Mouse (Mus musculus): ENCODE data around the gene Ssbp2. TPM values are rescaled to one million over a fixed set of nuclear protein-coding genes. Genes with fewer than 3 reads are reported as not detected.

Gene Ssbp2
- polyA plus RNA-seq, 1 experiment from 2014 or later: 4.6 TPM

DNA sequence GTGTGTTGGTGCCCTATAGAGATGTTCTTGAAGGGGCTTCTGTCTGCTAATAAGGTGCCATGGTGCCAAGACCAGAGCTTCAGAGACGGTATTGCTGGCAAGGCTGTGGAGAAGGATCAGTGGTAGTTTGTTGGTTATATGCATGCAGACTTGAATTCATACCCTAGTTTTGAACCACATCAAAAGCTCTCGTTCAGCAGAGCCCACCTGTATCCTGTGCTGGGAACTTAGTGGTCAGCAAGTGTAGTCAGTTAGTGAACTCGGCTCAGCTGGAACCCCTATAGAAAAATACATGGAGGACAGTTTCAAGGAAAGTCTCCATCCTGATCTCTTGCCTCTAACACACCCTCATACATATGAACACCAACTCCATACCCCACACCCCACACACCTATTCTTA is 69.7 kb downstream of the Ssbp2 start:
- no peak overlapping the region for H3K27ac ChIP-seq
- H3K4me3 ChIP-seq (ENCODE audit: inconsistent target): no peak overlapping the region
- H3K36me3 ChIP-seq (ENCODE audit: inconsistent target): no peaks in the 10 kb centered on the region
- WGBS (ENCODE audit: missing documents): 95% methylated on average over 3 of the region's 3 CpGs
- no peaks in the 10 kb centered on the region for H3K79me2 ChIP-seq (ENCODE audit: inconsistent target)

DNA sequence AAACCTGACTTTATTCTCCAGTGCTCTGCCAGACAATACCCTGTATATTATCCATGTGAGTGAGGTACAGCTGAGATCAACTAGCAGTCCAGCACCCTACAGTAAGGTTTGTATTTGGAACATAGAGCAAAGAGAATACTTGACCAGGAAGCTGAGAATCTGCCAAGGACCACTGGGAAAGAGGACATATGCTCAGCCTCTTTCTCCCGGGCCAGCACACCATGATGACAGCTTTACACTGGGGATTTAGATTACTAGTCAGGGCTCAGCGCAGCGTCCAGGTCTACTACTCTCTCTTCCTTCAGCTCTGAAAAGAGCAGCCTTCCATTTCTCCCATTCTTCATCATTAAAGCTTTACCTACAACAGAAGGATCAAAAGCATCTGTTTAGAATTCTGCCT is 76.6 kb downstream of the Ssbp2 start:
- WGBS (ENCODE audit: missing documents): 97% methylated on average over 3 of the region's 3 CpGs
- H3K27ac ChIP-seq: no peak overlapping the region
- H3K36me3 ChIP-seq (ENCODE audit: inconsistent target): no peaks in the 10 kb centered on the region
- H3K79me2 ChIP-seq (ENCODE audit: inconsistent target): no peaks in the 10 kb centered on the region
- no peak overlapping the region for H3K4me3 ChIP-seq (ENCODE audit: inconsistent target)

DNA sequence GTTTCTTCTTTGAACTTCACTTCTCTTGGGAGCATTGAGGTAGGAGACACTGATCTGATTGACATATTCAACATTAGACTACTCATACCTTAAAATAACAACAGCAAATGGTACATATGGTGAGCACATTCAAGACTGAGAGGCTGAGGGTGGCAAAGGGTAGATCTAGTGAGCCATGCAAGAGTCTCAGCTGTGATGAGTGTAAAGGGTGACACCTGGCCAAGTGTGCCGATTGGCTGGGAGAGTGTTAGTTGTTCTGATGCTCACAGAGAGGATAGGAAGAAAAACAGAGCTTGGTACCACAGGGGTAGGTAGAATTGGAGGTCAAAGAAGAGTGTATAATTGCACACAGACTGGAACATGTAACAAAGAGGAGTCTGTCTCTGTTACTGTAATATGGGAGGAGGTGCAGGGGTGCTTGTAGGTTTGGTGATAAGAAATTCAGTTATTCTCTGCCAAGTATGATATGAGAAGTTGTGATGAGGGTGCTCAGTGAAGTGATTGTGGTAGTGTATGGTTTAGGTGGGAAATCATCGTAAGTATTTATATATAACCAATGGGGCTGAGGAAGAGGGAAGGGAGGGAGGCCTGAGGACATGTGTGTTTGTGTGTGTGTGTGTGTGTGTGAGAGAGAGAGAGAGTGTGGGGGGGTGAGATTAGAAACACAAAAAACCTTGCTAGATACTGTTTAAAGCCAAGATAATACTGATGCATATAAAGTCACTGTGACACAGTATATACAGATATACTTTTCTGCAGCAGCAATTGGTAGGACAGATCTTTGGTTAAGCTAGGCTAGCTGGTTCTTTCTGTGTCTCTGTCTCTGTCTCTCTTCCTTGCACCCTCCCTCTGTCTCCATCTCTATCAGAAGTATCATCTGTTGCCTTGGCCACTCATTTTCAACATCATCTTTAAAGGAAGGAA is 80.3 kb downstream of the Ssbp2 start:
- no peak overlapping the region for H3K4me3 ChIP-seq (ENCODE audit: inconsistent target)
- no peaks in the 10 kb centered on the region for H3K36me3 ChIP-seq (ENCODE audit: inconsistent target)
- no peaks in the 10 kb centered on the region for H3K79me2 ChIP-seq (ENCODE audit: inconsistent target)
- WGBS (ENCODE audit: missing documents): 64% methylated on average over 2 of the region's 2 CpGs
- H3K27ac ChIP-seq: no peak overlapping the region

DNA sequence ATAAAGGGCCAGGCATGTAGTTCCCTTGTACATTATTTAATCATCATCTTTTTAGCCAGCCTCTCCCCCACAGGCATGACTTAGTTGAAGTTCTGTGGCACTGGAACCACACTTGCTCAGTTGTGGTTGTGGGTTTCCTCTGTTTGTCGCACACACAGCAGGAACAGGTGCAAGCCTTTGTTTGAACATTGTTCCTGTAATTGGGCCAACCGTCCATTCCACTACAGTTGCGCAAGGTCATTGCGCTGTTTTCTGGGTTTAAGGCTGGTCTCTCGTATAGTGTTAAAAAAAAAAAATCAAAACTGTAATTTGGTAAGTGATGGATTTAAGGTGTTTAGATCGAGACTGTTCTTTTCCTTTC is 81.0 kb downstream of the Ssbp2 start:
- 30% methylated on average over 6 of the region's 6 CpGs for WGBS (ENCODE audit: missing documents)
- no peak overlapping the region for H3K4me3 ChIP-seq (ENCODE audit: inconsistent target)
- H3K79me2 ChIP-seq (ENCODE audit: inconsistent target): no peaks in the 10 kb centered on the region
- no peak overlapping the region for H3K27ac ChIP-seq
- no peaks in the 10 kb centered on the region for H3K36me3 ChIP-seq (ENCODE audit: inconsistent target)

DNA sequence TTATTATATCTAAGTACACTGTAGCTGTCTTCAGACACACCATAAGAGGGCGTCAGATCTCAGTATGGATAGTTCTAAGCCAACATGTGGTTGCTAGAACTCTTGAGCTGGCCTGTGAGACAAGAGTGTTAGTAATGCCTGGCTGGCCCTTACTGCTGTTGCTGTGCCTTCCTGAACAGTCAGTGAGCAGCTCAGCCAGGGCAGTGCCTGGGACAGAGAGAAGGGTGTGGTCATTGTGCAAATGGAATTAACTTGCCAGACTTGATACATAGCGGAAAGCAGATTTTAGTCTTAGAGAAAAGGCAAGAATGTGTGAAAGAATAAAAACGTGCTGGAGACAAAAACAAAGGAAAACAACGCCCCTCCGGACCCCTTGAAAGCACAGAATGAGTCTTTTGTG is 83.5 kb downstream of the Ssbp2 start:
- 88% methylated on average over 5 of the region's 5 CpGs for WGBS (ENCODE audit: missing documents)

DNA sequence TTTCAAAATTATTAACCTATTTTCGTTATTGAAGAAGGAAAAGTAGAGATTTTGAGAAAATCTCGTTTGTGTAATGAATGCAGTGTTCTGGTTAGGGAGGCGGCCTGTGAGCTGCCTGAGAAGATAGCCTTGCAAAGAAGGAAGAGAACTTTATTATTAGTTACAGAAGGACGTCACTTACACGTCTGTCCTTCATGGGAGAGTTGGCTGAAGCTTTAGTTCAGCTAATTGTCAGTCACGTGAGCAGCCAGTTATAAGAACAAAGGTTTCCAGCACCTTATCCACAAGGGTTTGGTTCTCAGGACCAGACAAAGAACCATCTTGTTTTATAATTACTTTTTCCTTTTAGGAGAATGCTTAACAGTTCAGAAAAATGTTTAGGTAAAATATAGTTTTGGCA is 104.0 kb downstream of the Ssbp2 start:
- H3K4me3 ChIP-seq (ENCODE audit: inconsistent target): no peak overlapping the region

More for the DNA sequence above, 83.5 kb downstream of the Ssbp2 start:
- no peaks in the 10 kb centered on the region for H3K79me2 ChIP-seq (ENCODE audit: inconsistent target)
- no peaks in the 10 kb centered on the region for H3K36me3 ChIP-seq (ENCODE audit: inconsistent target)
- H3K27ac ChIP-seq: no peak overlapping the region
- no peak overlapping the region for H3K4me3 ChIP-seq (ENCODE audit: inconsistent target)

DNA sequence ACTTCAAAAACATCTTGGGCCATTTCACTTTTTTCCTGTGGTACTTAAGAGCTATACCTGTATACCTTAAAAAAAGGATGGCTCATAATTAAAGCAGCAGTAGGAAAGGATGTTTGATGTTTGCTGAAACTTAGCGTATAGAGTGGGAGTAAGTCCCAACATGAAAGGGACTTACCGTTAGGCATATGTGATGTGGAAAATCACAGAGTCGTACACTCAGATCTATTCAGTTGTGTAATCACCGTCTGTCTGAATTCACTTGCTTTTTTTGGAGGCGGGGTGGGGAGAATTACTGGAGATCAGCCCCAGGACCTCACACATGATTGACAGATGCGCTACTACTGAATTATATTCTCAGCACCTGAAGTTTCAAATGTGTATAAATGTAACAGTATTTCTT is 104.7 kb downstream of the Ssbp2 start:
- no peak overlapping the region for H3K4me3 ChIP-seq (ENCODE audit: inconsistent target)
- no peaks in the 10 kb centered on the region for H3K36me3 ChIP-seq (ENCODE audit: inconsistent target)
- WGBS (ENCODE audit: missing documents): 77% methylated on average over 6 of the region's 6 CpGs
- H3K79me2 ChIP-seq (ENCODE audit: inconsistent target): no peaks in the 10 kb centered on the region
- H3K27ac ChIP-seq: no peak overlapping the region

More for the DNA sequence above, 104.0 kb downstream of the Ssbp2 start:
- Histone ChIP-seq H3K36me3 (ENCODE audit: inconsistent target) (no peaks in the 10 kb centered on the region), H3K27ac (no peak overlapping the region), H3K79me2 (ENCODE audit: inconsistent target) (no peaks in the 10 kb centered on the region)
- 89% methylated on average over 6 of the region's 6 CpGs for WGBS (ENCODE audit: missing documents)

DNA sequence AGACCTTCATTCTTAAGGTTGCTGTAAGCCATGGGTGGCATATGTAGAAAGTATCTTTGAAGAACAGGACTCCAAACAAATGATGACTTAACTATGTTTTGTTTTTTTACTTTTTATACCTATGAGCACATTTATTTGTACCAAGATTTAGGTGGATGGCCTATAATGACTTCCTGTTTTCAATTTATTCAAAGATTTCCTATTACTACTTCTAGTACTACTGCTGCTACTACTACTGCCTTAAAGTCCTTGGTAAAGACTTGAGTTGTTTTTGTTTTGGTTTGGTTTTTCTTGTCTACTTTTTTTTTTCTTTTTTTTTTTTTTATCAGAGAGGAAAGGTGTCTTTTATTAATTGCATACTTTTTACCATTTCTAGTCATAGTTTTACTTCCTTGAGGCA is 121.4 kb downstream of the Ssbp2 start:
- Histone ChIP-seq H3K27ac (no peak overlapping the region), H3K36me3 (ENCODE audit: inconsistent target) (no peaks in the 10 kb centered on the region), H3K79me2 (ENCODE audit: inconsistent target) (no peaks in the 10 kb centered on the region), H3K4me3 (ENCODE audit: inconsistent target) (no peak overlapping the region)

DNA sequence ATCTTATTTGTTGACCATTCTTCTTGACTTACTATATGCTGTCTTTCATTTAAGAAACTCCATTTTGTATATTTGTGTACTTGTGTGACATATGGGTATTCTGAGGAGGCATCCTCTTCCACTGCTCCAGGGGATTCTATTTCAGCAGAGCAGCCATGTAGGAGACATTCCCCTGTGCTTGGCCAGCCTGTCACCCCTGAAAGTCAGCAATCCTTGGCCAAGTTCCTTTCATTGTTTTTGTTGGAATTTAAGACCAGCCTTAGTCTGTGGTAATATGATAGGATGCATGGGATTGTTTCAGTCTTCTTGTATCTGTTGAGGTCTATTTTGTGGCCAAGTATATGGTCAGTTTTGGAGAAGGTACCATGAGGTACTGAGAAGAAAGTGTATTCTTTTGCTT is 122.1 kb downstream of the Ssbp2 start:
- Histone ChIP-seq H3K36me3 (ENCODE audit: inconsistent target) (no peaks in the 10 kb centered on the region), H3K27ac (no peak overlapping the region), H3K4me3 (ENCODE audit: inconsistent target) (no peak overlapping the region), H3K79me2 (ENCODE audit: inconsistent target) (no peaks in the 10 kb centered on the region)

DNA sequence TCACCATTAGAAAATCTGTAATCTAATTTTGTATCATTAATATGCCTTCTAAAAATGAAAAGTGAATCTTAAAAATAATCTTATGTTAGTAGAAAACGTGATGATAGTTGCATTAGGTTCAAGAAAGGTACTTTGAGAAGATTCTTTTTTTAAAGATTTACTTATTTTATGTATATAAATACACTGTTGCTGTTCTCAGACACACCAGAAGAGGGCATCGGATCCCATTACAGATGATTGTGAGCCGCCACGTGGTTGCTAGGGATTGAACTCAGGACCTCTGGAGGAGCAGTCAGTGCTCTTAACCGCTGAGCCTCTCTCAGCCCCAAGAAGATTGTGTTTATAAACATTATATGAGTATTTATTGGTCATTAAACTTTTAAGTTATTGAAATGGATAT is 126.3 kb downstream of the Ssbp2 start:
- Histone ChIP-seq H3K4me3 (ENCODE audit: inconsistent target) (no peak overlapping the region), H3K79me2 (ENCODE audit: inconsistent target) (no peaks in the 10 kb centered on the region), H3K27ac (no peak overlapping the region), H3K36me3 (ENCODE audit: inconsistent target) (no peaks in the 10 kb centered on the region)
- WGBS (ENCODE audit: missing documents): 89% methylated on average over 5 of the region's 5 CpGs

DNA sequence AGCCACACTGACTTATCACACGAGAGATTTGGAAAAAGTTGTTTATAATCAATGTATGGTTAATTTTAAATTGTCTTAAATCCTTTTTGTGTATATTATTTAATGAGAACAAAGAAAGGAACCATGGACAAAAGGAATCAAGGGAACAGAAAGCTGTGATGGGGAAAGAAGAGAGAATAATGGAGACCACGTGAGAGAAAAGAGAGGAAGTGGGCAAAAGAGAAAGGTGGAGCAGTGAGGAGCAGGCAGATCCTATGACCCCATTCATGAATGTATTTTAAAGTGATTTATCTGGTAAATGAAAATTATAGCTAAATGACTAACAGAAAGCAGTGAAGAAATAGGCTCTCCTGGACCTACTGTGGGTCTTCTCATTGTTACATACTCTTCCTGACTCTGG is 128.4 kb downstream of the Ssbp2 start:
- Histone ChIP-seq H3K27ac (no peak overlapping the region), H3K79me2 (ENCODE audit: inconsistent target) (no peaks in the 10 kb centered on the region), H3K4me3 (ENCODE audit: inconsistent target) (no peak overlapping the region), H3K36me3 (ENCODE audit: inconsistent target) (no peaks in the 10 kb centered on the region)
- WGBS (ENCODE audit: missing documents): 40% methylated on average over 2 of the region's 2 CpGs

DNA sequence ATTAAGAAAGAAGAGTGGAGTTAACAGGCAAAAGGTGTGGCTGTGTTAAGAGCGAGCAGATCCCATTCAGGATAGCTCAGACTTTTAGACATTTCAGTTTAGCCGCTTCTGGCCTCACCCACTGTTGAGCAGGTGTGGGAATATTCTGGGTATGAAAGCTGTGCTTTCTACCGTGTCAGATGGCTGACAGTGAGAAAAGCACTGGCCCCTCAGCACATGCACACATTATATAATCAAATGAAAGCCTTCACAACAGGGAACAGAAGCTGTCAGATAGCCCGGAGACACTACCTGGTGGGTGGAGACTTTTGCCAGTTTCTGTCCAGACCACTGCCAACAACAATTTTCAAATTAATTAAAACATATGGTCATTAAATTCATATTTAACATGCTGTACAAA is 131.8 kb downstream of the Ssbp2 start:
- Histone ChIP-seq H3K4me3 (ENCODE audit: inconsistent target) (no peak overlapping the region), H3K36me3 (ENCODE audit: inconsistent target) (no peaks in the 10 kb centered on the region), H3K79me2 (ENCODE audit: inconsistent target) (no peaks in the 10 kb centered on the region), H3K27ac (no peak overlapping the region)
- WGBS (ENCODE audit: missing documents): 94% methylated on average over 4 of the region's 4 CpGs

DNA sequence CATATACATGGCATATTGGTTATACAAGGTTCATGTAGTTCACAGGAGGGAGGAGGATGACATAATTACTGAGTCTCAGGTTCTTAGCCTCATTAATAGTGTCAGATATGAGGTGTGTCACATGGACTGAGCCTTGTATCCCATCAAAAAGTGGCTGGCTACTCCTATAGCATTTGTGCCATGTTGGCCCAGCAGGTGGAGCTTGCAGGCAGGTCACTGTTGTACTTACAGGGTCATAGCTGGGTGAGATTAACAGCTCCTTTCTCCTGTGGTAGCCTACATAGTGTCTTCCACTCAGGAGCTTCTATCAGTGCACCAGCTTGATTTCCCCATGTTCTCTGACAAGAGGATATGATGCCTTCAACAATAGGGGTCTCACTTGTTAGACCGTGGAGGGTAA is 135.2 kb downstream of the Ssbp2 start:
- no peaks in the 10 kb centered on the region for H3K36me3 ChIP-seq (ENCODE audit: inconsistent target)
- no peak overlapping the region for H3K27ac ChIP-seq
- no peaks in the 10 kb centered on the region for H3K79me2 ChIP-seq (ENCODE audit: inconsistent target)
- no peak overlapping the region for H3K4me3 ChIP-seq (ENCODE audit: inconsistent target)
- 100% methylated on average over 1 of the region's 1 CpGs for WGBS (ENCODE audit: missing documents)

DNA sequence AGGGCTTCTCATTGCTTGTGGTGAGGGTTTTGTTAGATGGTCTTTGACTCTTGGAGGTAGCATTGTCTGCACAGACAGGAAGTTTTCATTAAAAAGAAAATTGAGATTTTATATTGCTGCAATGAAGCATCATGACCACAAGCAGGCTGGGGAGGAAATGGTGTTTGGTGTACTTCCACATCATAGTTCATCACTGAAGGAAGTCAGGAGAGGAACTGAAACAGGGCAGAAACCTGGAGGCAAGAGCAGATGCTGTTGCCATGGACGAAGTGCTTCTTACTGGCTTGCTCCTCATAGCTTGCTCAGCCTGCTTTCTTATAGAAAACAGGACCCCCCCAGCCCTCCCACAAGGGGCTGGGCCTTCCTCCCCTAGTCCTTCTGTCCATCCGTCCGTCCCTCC is 139.5 kb downstream of the Ssbp2 start:
- H3K79me2 ChIP-seq (ENCODE audit: inconsistent target): no peaks in the 10 kb centered on the region
- no peaks in the 10 kb centered on the region for H3K36me3 ChIP-seq (ENCODE audit: inconsistent target)
- 53% methylated on average over 3 of the region's 3 CpGs for WGBS (ENCODE audit: missing documents)
- no peak overlapping the region for H3K27ac ChIP-seq
- no peak overlapping the region for H3K4me3 ChIP-seq (ENCODE audit: inconsistent target)

DNA sequence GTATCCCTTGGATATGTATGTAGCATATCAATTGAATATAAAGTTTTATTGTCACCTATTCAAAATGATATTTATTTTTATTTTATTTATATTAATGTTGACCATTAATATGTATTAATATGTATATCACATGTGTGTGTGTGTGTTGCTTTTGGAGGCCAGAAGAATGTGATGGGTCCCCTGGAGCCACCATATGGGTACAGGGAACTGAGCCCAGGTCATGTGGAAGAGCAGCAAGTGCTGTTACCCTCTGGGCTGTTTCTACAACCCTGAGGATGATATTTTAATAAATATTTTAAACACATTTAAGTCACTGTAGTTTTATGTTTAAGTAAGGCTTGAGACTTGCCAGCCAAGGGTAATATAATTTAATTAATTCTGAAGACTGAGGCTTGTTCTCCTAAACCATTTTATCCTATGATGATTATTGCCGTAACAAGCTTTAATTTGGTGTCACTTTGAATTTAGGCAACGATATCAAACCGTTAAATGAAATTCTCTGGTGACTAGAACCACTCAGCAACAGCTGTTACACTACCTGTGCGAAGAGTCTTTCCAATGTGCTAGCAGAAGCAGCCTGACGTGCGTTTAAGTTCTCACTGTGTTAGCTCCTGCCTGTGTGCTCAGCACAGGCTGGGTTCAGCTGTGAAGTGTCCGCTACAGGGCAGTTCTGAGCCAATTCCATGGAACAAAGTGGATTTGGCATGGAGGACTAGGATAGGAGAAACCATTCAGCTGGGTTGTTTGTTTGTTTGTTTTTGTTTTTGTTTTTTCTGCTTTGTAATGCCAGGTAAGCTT is 145.2 kb downstream of the Ssbp2 start:
- WGBS (ENCODE audit: missing documents): 96% methylated on average over 7 of the region's 7 CpGs

More for the DNA sequence above, 145.2 kb downstream of the Ssbp2 start:
- Histone ChIP-seq H3K79me2 (ENCODE audit: inconsistent target) (no peaks in the 10 kb centered on the region), H3K4me3 (ENCODE audit: inconsistent target) (no peak overlapping the region), H3K27ac (no peak overlapping the region), H3K36me3 (ENCODE audit: inconsistent target) (no peaks in the 10 kb centered on the region)
